Mouse (Mus musculus): ENCODE data around the gene Borcs5.
A peak's percentile ranks its signal among the peaks of the same experiment; 100 is the strongest.
"Not testable (repeated sequence)": the region's sequence is repeated elsewhere in the genome, so short reads cannot be mapped to it uniquely, and the experiment has no call there.

Gene Borcs5

DNA sequence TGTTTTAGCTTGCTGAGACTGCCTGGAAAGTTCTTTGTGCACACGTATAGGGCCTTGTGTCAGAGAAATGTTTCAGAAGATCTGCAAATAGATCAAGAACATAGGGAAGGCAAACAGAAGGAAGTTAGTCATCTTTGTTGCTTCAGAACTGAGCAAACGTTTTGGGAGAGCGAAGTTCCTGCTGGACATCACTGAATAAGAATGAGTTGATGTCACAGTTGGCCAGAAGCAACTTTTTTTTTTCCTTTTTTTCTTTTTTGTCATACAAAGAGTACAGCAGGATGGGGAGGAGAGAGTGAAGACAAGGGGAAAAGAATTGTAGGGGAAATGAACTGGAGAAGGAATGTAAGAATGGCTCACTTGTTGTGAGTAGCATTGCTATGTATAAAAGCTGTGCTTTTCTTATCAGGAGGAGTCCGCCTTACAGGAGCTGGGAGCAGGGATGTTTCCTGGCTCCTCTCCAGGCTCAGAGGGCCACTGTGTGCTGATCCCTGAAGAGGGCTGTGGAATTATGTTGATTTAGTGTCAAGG is 31.6 kb downstream of the Borcs5 start:
- DNase-seq (ENCODE audit: low read depth, low spot score) = no peak

DNA sequence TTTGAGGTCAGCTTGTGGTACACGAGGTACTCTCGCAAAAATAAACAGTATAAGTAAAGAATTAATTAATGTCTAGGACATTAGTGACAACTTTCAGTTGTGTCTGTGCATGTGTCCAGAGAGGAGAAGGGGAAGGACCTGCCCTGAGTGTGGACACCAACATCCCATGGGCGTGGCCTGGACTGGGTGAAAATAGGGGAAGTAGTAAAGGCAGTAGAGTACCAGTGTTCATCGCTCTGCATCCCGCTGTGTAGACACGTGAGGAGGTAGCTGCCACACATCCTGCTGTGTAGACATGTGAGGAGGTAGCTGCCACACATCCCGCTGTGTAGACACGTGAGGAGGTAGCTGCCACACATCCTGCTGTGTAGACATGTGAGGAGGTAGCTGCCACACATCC is 34.4 kb downstream of the Borcs5 start:
- not testable (repeated sequence) for DNase-seq (ENCODE audit: low read depth, low spot score)

- no peak for DNase-seq (ENCODE audit: low read depth, low spot score)
These were observed 38.2 kb downstream of the Borcs5 start for GRCm38 (mm10) chr6:134677504-134677903.

- DNase-seq (ENCODE audit: low read depth, low spot score) = no peak
These were observed 38.7 kb downstream of the Borcs5 start for GRCm38 (mm10) chr6:134678037-134678436.

DNA sequence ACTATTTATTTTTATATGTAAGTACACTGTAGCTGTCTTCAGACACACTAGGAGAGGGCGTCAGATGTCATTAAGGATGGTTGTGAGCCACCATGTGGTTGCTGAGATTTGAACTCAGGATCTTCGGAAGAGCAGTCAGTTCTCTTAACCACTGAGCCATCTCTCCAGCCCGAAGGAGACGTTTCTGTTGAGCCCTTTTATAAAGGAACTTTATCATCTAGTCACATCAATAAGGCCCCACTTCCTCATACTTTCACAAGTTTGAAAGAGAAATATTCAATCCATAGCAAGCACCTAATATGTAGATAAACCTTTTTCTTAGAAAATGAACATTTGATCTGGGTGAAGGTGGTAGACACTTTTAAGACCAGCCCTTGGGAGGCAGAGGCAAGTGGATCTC is 40.0 kb downstream of the Borcs5 start:
- not testable (repeated sequence) for DNase-seq (ENCODE audit: low read depth, low spot score)

- DNase-seq (ENCODE audit: low read depth, low spot score) = no peak
These were observed 45.1 kb downstream of the Borcs5 start for GRCm38 (mm10) chr6:134684354-134684915.

DNA sequence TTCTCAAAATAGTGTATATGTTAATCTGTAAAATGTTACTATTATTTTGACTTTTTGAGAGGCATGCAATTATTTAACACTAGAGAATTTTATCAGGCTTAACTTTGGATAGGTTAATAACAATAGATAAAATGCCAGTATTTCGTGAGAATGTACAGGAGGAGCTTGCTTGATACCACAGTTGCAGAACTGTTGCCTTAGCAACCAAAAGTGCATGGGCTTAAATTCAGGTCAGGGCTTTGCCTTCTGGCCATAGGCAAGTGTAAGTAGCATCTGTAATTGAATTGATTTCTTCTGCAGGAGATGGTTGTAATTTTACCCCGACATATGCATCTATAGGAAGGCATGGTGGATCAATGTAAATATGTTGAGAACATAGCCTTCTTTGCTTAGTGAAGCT is 45.7 kb downstream of the Borcs5 start:
- no peak for DNase-seq (ENCODE audit: low read depth, low spot score)

DNA sequence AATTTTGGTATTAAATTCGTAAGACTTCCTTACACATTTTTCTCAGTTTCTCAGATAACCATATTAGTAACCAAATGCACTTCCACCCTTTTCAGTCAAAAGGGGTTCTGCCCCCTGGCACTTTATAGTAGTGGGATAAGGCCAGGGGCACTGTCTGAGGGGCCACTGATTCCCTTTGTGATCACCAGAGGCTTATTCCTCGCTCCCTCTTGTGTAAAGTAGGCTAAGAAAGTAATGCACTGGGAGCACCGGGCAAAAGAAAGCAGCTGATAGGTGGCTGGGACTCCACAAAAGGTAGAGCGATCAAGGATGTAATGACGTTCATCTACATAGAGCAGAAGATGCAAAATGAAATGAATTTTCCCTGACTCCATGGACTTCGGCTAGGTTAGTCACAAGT is 46.2 kb downstream of the Borcs5 start:
- no peak for DNase-seq (ENCODE audit: low read depth, low spot score)

GRCm38 (mm10) chr6:134694498-134694897 is 55.2 kb downstream of the Borcs5 start:
- DNase-seq (ENCODE audit: low read depth, low spot score) = no peak

DNA sequence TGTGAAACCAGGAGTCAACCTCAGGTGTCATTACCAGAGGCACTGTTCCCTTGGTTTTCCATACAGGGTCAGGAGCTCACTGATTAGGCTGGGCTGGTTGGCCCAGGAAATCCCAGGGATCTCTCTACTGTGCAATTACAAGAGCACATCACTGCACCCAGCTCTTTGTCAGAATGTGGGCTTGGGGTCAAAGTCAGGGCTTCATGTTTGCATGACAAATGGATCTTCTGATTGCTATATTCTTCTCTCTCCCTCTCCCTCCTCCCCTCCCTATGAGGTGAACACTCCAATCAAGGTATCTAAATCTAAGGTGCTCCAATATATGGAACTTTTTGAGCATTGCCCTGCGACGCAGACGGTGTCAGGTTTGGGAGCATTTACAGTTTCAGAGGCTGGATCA is 55.7 kb downstream of the Borcs5 start:
- no peak for DNase-seq (ENCODE audit: low read depth, low spot score)

DNA sequence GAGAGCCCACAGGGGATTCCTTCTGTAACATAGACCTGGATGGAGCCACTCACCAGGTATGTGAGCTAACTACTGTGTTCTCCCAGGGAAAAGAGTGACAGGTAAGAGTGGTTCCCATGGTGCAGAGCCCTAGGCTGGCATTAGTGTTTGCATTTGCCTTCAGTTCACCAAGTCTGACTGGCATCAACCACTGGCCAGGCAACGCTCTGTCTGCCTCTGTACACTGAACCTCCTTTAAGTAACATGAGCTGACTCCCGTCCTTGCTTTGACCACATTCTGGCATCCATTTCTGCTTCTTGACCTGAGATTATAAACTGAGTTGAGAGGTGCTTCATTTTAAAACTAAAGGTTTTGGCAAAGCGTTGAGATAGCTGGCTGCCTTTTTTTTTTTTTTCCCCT is 56.3 kb downstream of the Borcs5 start:
- DNase-seq (ENCODE audit: low read depth, low spot score) = no peak

- DNase-seq (ENCODE audit: low read depth, low spot score) = no peak
These were observed 56.8 kb downstream of the Borcs5 start for GRCm38 (mm10) chr6:134696146-134696545.

- DNase-seq (ENCODE audit: low read depth, low spot score) = no peak
These were observed 57.2 kb downstream of the Borcs5 start for GRCm38 (mm10) chr6:134696554-134696953.

- DNase-seq (ENCODE audit: low read depth, low spot score) = no peak
These were observed 58.9 kb downstream of the Borcs5 start for GRCm38 (mm10) chr6:134698243-134698642.

GRCm38 (mm10) chr6:134700451-134701210 is 61.3 kb downstream of the Borcs5 start:
- peak; percentile 17 for DNase-seq (ENCODE audit: low read depth, low spot score)

DNA sequence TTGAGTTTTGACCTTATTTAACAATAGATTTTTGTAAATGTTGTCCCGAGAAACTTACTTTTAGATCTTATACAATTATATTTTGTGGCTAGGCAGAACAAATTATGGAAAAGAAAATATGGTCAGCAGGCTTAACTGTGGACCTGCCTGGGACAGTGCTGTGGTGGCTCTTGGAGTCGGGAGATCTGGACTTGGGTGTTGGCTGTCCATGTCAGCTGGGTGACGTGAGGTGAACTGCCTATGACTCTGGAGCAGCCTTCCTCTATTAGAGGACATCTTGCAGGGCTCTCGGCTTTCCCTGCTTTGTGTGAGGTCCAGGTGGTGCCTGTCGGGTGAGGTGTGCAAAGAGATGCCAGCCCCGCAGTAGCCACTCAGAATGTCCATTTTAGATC is 61.9 kb downstream of the Borcs5 start:
- no peak for DNase-seq (ENCODE audit: low read depth, low spot score)

- no peak for DNase-seq (ENCODE audit: low read depth, low spot score)
These were observed 62.9 kb downstream of the Borcs5 start for GRCm38 (mm10) chr6:134702184-134702583.

GRCm38 (mm10) chr6:134703053-134703690 is 63.9 kb downstream of the Borcs5 start:
- no peak for DNase-seq (ENCODE audit: low read depth, low spot score)

GRCm38 (mm10) chr6:134706467-134706866 is 67.2 kb downstream of the Borcs5 start:
- DNase-seq (ENCODE audit: low read depth, low spot score) = no peak

DNA sequence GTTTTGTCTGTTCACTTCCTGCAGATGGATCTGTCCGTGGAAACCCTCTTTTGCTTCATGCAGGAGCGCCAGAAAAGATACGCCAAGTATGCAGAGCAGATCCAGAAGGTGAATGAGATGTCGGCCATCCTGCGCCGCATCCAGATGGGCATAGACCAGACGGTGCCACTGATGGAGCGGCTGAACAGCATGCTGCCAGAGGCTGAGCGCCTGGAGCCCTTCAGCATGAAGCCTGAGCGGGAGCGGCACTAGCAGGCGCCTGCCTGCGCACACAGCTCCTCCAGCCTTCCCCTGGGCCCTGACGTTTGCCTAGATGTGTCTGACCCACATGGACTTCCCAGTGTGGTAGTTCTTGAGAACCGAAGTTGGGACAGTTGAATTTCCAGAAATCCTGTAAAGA is 70.7 kb downstream of the Borcs5 start:
- no peak for DNase-seq (ENCODE audit: low read depth, low spot score)

GRCm38 (mm10) chr6:134713321-134713720 is 74.0 kb downstream of the Borcs5 start:
- no peak for DNase-seq (ENCODE audit: low read depth, low spot score)

DNA sequence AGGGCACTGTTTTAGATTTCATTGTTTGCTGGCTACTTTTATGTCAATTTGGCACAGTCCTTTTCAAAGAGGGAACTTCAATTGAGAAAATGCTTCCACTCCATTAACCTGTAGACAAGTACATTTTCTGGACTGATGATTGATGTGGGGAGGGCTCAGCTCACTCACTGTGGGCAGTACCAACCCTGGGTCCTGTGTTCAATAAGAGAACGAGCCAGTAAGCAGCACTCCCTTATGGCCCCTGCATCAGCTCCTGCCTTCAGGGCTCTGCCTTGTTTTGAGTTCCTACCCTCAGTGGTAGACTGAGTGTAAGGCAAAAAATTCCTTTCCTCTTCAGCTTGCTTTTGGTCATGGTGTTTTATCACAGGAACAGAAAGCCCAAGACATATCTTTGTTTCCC is 74.6 kb downstream of the Borcs5 start:
- no peak for DNase-seq (ENCODE audit: low read depth, low spot score)

- DNase-seq (ENCODE audit: low read depth, low spot score) = no peak
These were observed 76.9 kb downstream of the Borcs5 start for GRCm38 (mm10) chr6:134716168-134716587.
